Mouse (Mus musculus): ENCODE measurements around the gene Cacna1h. TPM values are rescaled to one million over a fixed set of nuclear protein-coding genes. Genes with fewer than 3 reads are reported as not detected.

The Cacna1h gene
- polyA plus RNA-seq, 1 experiment from 2014 or later: 4.3 TPM

DNA sequence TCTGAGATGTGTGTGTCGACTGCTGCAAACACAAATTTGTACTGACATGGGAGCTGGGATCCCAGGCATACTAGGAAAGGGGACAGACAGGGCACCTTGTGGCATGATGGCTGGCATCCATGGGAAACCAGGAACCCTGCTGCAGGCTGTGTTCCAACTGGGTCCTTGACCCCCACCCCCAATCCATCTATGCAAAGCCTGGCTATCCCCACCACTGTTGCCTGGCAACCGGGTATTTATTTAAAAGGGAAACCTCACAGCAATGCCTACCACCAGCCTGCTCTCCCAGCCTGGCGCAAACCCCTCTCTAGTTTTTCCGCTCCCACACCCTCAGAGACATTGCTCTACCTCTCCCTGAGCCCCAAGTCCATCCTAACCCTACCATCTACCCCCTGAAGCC lies 26.2 kb downstream of the Cacna1h start:
- WGBS: 62% methylated on average over 4 of the region's 4 CpGs
- no peak overlapping the region for H3K4me2 ChIP-seq
- DNase-seq (ENCODE audit: low spot score, missing footprints): no peak
- no peak for ATAC-seq (ENCODE audit: low FRiP score)
- H3K27ac ChIP-seq (ENCODE audit: low read depth, low read length): no peak overlapping the region; the same call in 1 of the 2 replicates
- H3K36me3 ChIP-seq (ENCODE audit: control insufficient read depth, insufficient read depth, low read length): no peaks in the 10 kb centered on the region
- H3K9ac ChIP-seq (ENCODE audit: low read length): 0 out of 2 replicates have a peak overlapping the region, but pooled peaks have one; percentile 10
- H3K4me3 ChIP-seq (ENCODE audit: low read depth, low read length): no peak overlapping the region
- H3K4me1 ChIP-seq (ENCODE audit: control insufficient read depth, insufficient read depth, low read length): peaks cover 40% of the 10 kb centered on the region
- H3K27me3 ChIP-seq (ENCODE audit: control insufficient read depth, insufficient read depth, low read length): no peaks in the 10 kb centered on the region; the same call in 1 of the 2 replicates
- no peaks in the 10 kb centered on the region for H3K9me3 ChIP-seq (ENCODE audit: control insufficient read depth, low read length)

DNA sequence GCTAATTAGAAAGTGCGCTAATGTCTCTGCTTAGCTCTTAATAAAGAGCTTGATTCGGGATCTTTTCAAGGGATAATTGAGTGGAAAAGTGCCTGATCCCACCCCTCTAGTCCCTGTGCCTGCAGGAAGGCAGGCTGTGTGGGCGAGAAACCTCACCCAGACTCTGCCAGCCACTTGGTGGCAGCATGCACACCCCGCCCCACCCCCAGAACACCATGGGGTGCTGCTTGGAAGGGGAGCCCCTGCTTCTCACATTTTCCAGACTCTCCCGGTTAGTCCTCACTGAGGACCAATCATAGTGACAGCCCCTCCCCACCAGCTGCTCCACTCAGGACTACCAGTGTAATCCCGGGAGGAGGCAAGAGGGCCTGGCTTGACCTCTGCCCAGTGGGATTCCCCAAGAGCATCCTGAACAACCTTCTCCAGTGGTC lies 27.6 kb downstream of the Cacna1h start:
- peak overlapping the region; percentile 14; the same call in 1 of the 2 replicates for H3K9ac ChIP-seq (ENCODE audit: low read length)
- H3K9me3 ChIP-seq (ENCODE audit: control insufficient read depth, low read length): no peaks in the 10 kb centered on the region
- H3K4me1 ChIP-seq (ENCODE audit: control insufficient read depth, insufficient read depth, low read length): peaks cover 51% of the 10 kb centered on the region
- no peaks in the 10 kb centered on the region for H3K36me3 ChIP-seq (ENCODE audit: control insufficient read depth, insufficient read depth, low read length)
- peak overlapping the region; percentile 52 for H3K27ac ChIP-seq (ENCODE audit: low read depth, low read length)
- H3K4me2 ChIP-seq: no peak overlapping the region
- no peak for DNase-seq (ENCODE audit: low spot score, missing footprints)
- WGBS: 16% methylated on average over 6 of the region's 6 CpGs
- H3K27me3 ChIP-seq (ENCODE audit: control insufficient read depth, insufficient read depth, low read length): no peaks in the 10 kb centered on the region; the same call in 1 of the 2 replicates
- no peak overlapping the region for H3K4me3 ChIP-seq (ENCODE audit: low read depth, low read length)
- peak; percentile 22; the same call in 1 of the 2 replicates for ATAC-seq (ENCODE audit: low FRiP score)

- H3K4me3 ChIP-seq (ENCODE audit: low read depth, low read length): no peak overlapping the region
- peak overlapping the region; percentile 52 for H3K27ac ChIP-seq (ENCODE audit: low read depth, low read length)
- H3K9ac ChIP-seq (ENCODE audit: low read length): peak overlapping the region; percentile 14; the same call in 1 of the 2 replicates
- H3K27me3 ChIP-seq (ENCODE audit: control insufficient read depth, insufficient read depth, low read length): no peaks in the 10 kb centered on the region; the same call in 1 of the 2 replicates
- DNase-seq (ENCODE audit: low spot score, missing footprints) (no peak), ATAC-seq (ENCODE audit: low FRiP score) (peak; percentile 70)
- WGBS: 14% methylated on average over 9 of the region's 10 CpGs
- peaks cover 51% of the 10 kb centered on the region for H3K4me1 ChIP-seq (ENCODE audit: control insufficient read depth, insufficient read depth, low read length)
- H3K9me3 ChIP-seq (ENCODE audit: control insufficient read depth, low read length): no peaks in the 10 kb centered on the region
- no peak overlapping the region for H3K4me2 ChIP-seq
- no peaks in the 10 kb centered on the region for H3K36me3 ChIP-seq (ENCODE audit: control insufficient read depth, insufficient read depth, low read length)
Measured at GRCm38 (mm10) chr17:25405224-25405895, 28.2 kb downstream of the Cacna1h start.

DNA sequence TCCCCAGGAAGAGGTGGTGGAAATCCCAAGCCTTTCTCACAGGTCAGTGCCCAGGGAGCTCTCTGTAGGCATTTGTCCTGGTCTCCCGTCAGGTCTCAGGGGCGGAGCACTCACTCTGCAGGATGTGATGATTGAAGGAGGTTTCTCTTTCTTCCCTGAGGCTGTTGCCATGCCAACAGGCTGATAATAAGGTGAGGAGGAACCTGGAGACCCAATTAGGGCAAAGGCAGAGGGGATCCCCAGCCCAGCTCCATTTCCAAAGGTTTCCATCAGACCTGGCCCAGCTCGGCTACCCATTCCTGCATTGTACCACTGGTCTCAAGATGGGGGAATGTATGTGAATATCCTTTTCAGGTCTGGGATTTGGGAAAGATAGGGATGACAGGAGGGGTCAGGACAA lies 29.4 kb downstream of the Cacna1h start:
- no peaks in the 10 kb centered on the region for H3K36me3 ChIP-seq (ENCODE audit: control insufficient read depth, insufficient read depth, low read length)
- no peaks in the 10 kb centered on the region for H3K9me3 ChIP-seq (ENCODE audit: control insufficient read depth, low read length)
- H3K4me3 ChIP-seq (ENCODE audit: low read depth, low read length): no peak overlapping the region
- H3K27ac ChIP-seq (ENCODE audit: low read depth, low read length): peak overlapping the region; percentile 40
- H3K9ac ChIP-seq (ENCODE audit: low read length): no peak overlapping the region
- peaks cover 53% of the 10 kb centered on the region for H3K4me1 ChIP-seq (ENCODE audit: control insufficient read depth, insufficient read depth, low read length)
- H3K4me2 ChIP-seq: no peak overlapping the region
- DNase-seq (ENCODE audit: low spot score, missing footprints) (no peak), ATAC-seq (ENCODE audit: low FRiP score) (no peak)
- no peaks in the 10 kb centered on the region for H3K27me3 ChIP-seq (ENCODE audit: control insufficient read depth, insufficient read depth, low read length)
- 29% methylated on average over 3 of the region's 3 CpGs for WGBS

DNA sequence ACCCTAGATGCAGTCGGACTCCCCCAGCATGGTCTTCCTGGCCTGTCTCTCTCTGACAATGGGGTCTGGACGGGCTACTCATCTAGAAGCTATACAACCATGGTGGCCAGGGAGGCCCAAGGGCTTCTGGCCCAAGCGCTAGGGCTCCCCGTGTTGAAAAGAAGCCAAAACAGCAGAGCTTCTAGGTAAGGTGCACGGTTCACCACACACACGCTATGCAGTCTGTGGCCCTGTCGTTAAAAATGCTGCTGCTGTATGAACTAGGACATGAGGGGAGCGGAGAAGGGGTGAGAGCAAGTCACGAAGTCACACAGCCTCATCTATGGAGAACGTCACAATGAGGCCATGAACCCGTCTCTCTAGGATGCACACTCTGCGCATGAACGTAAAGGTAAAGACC lies 31.4 kb downstream of the Cacna1h start:
- WGBS: 85% methylated on average over 13 of the region's 13 CpGs
- Histone ChIP-seq H3K9ac (ENCODE audit: low read length) (no peak overlapping the region), H3K27ac (ENCODE audit: low read depth, low read length) (no peak overlapping the region), H3K4me3 (ENCODE audit: low read depth, low read length) (no peak overlapping the region), H3K9me3 (ENCODE audit: control insufficient read depth, low read length) (no peaks in the 10 kb centered on the region), H3K27me3 (ENCODE audit: control insufficient read depth, insufficient read depth, low read length) (no peaks in the 10 kb centered on the region), H3K36me3 (ENCODE audit: control insufficient read depth, insufficient read depth, low read length) (no peaks in the 10 kb centered on the region), H3K4me2 (no peak overlapping the region), H3K4me1 (ENCODE audit: control insufficient read depth, insufficient read depth, low read length) (peaks cover 46% of the 10 kb centered on the region)
- DNase-seq (ENCODE audit: low spot score, missing footprints) (no peak), ATAC-seq (ENCODE audit: low FRiP score) (no peak)

DNA sequence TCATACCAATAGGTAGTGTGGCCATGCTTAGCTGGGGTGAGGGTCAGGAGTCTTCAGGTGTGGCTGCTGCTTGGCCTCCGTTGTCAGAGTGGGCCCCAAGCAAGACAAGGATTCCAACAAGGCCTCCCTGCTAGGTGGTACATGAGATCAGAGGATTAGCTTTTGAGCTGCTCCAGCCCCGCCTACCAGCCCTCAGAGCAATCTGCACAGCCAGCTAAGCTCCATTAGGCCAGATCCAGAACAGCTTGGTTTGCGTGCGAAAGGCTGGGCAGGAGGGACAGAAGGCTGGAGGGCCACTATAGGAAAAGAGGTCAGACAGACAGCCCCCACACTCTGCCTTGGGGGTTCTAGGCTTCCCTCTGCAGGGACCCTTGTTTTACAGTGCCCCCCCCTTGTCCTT lies 32.1 kb downstream of the Cacna1h start:
- ATAC-seq (ENCODE audit: low FRiP score): no peak
- no peak overlapping the region for H3K9ac ChIP-seq (ENCODE audit: low read length)
- no peak for DNase-seq (ENCODE audit: low spot score, missing footprints)
- H3K36me3 ChIP-seq (ENCODE audit: control insufficient read depth, insufficient read depth, low read length): no peaks in the 10 kb centered on the region
- H3K9me3 ChIP-seq (ENCODE audit: control insufficient read depth, low read length): no peaks in the 10 kb centered on the region
- H3K27ac ChIP-seq (ENCODE audit: low read depth, low read length): no peak overlapping the region
- no peak overlapping the region for H3K4me3 ChIP-seq (ENCODE audit: low read depth, low read length)
- H3K27me3 ChIP-seq (ENCODE audit: control insufficient read depth, insufficient read depth, low read length): no peaks in the 10 kb centered on the region
- H3K4me2 ChIP-seq: no peak overlapping the region
- peaks cover 39% of the 10 kb centered on the region for H3K4me1 ChIP-seq (ENCODE audit: control insufficient read depth, insufficient read depth, low read length)
- 13% methylated on average over 4 of the region's 4 CpGs for WGBS

- no peaks in the 10 kb centered on the region for H3K27me3 ChIP-seq (ENCODE audit: control insufficient read depth, insufficient read depth, low read length)
- ATAC-seq (ENCODE audit: low FRiP score): no peak
- peak; percentile 93 for DNase-seq (ENCODE audit: low spot score, missing footprints)
- H3K36me3 ChIP-seq (ENCODE audit: control insufficient read depth, insufficient read depth, low read length): no peaks in the 10 kb centered on the region
- no peak overlapping the region for H3K4me2 ChIP-seq
- H3K9ac ChIP-seq (ENCODE audit: low read length): no peak overlapping the region
- no peaks in the 10 kb centered on the region for H3K9me3 ChIP-seq (ENCODE audit: control insufficient read depth, low read length)
- peaks cover 28% of the 10 kb centered on the region for H3K4me1 ChIP-seq (ENCODE audit: control insufficient read depth, insufficient read depth, low read length)
- no peak overlapping the region for H3K4me3 ChIP-seq (ENCODE audit: low read depth, low read length)
- H3K27ac ChIP-seq (ENCODE audit: low read depth, low read length): no peak overlapping the region
- 8% methylated on average over 7 of the region's 7 CpGs for WGBS
Measured at GRCm38 (mm10) chr17:25400443-25400842, 33.1 kb downstream of the Cacna1h start.

DNA sequence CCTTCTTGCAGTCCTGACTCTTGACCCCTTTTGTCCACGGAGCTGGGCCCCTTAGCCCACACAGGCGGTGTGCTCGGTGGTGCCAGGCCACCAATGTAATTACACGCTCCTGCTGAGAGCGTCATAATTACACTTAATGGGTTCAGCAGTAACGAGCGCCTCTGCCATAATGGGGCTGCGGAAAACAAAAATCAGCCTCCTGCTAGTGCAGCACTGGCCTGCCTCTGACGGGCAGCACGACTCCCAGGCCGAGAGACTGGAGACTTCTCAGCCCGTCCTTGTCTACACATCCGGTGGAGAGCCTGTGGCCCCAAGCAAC lies 35.1 kb downstream of the Cacna1h start:
- Histone ChIP-seq H3K4me3 (ENCODE audit: low read depth, low read length) (no peak overlapping the region), H3K27me3 (ENCODE audit: control insufficient read depth, insufficient read depth, low read length) (no peaks in the 10 kb centered on the region), H3K27ac (ENCODE audit: low read depth, low read length) (no peak overlapping the region), H3K9me3 (ENCODE audit: control insufficient read depth, low read length) (no peaks in the 10 kb centered on the region), H3K4me1 (ENCODE audit: control insufficient read depth, insufficient read depth, low read length) (peaks cover 13% of the 10 kb centered on the region), H3K36me3 (ENCODE audit: control insufficient read depth, insufficient read depth, low read length) (no peaks in the 10 kb centered on the region), H3K4me2 (no peak overlapping the region), H3K9ac (ENCODE audit: low read length) (no peak overlapping the region)
- ATAC-seq (ENCODE audit: low FRiP score) (0 out of 2 replicates have a peak, but pooled peaks have one; percentile 6), DNase-seq (ENCODE audit: low spot score, missing footprints) (no peak)
- WGBS: 61% methylated on average over 13 of the region's 13 CpGs

DNA sequence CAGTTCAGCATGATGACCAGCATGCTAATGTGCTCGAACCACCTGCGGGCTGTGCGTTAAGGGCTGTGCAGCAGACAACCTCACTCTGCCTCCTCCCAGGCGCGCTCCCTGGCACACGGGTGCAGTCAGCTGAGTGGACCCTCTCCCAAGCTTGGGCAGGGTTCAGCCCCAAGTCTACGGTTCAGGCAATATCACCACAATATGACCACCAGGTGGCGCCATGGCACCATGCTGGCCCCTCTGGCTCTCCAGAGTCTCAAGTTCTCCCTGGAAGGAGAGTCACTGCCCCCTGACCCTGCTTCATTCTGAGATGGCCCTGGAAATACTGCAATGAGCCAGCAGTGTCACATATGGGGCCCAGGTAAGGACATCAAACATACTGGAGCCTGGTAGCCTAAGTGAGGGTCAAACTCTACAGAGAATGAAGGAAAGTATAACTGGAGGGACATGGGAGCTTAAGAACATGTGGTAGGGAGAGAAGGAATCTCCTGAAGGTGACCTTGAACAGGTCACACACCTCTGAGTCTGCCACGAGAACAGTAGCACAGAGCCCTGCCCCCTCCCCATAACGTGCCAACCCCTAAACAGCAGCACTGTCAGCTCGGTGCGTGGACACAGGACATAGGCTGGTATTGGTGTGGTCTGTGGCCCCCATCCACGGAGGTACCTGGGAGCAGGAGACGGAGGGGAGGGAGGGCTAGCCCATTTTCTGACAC lies 35.6 kb downstream of the Cacna1h start:
- ATAC-seq (ENCODE audit: low FRiP score) (peak; percentile 67), DNase-seq (ENCODE audit: low spot score, missing footprints) (peak; percentile 98)
- 39% methylated on average over 14 of the region's 14 CpGs for WGBS
- Histone ChIP-seq H3K27ac (ENCODE audit: low read depth, low read length) (no peak overlapping the region), H3K4me2 (no peak overlapping the region), H3K36me3 (ENCODE audit: control insufficient read depth, insufficient read depth, low read length) (no peaks in the 10 kb centered on the region), H3K9me3 (ENCODE audit: control insufficient read depth, low read length) (no peaks in the 10 kb centered on the region), H3K4me1 (ENCODE audit: control insufficient read depth, insufficient read depth, low read length) (peaks cover 13% of the 10 kb centered on the region), H3K4me3 (ENCODE audit: low read depth, low read length) (no peak overlapping the region), H3K9ac (ENCODE audit: low read length) (no peak overlapping the region), H3K27me3 (ENCODE audit: control insufficient read depth, insufficient read depth, low read length) (no peaks in the 10 kb centered on the region)
